7 mouse cellular contexts compared by ENCODE assay signal in the genomic region with DNA sequence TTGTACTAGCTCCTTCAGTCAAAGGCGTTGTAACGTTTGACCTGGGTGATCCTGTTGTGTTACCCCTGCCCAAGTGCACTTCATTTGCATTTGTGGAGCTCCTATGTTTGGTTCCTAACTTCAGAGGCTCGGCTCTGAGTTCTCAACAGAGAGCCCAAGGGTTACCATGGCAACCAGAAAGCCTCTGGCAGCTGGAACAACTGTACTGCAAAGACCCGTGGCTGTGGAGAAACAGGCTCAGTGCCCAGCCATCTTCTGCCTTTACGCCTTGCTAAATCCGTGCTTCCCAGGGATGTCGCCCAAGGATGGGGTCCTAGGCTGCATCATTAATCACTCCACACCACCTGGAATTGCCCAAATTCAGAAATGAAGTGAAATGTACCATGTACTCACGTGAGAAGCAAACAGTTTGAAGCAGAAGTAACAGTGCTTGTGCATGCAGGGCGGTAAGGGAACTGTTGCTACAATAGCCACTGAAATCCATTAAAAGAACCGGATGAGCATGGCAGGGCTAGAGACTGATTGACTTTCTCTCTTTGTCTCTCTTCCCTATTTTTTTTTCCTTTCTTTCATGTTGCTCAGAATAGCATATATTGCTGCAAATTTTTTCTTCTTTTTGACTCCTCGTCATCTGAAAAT. TPM values are rescaled to one million over a fixed set of nuclear protein-coding genes. Genes with fewer than 3 reads are reported as not detected.
DNase-seq lines count a peak whose midpoint lies in the region; ATAC-seq and TF ChIP-seq lines count a peak whose summit lies in the region.

No protein-coding gene starts in this region.

- DNase-seq in lung, postnatal 0 days (ENCODE audit: low spot score), result peak; percentile 11
- no peak for DNase-seq in lung, postnatal 25 days (ENCODE audit: low spot score)
- peak; percentile 90 for DNase-seq in embryonic facial prominence, embryonic 14.5 days (ENCODE audit: low spot score)
- peak; percentile 81 for DNase-seq in midbrain, embryonic 10.5 days (ENCODE audit: low spot score)
- peak; percentile 14 for DNase-seq in stomach, postnatal 0 days (ENCODE audit: low spot score)
- DNase-seq in c-Kit-positive CD71-positive TER-119-positive erythroid progenitor cells, embryonic 14.5 days (ENCODE audit: low spot score), result no peak

- H3K4me3 ChIP-seq in lung, postnatal 0 days (ENCODE audit: low read depth, low read length), result no peak overlapping the region
- peak overlapping the region; percentile 21 for H3K4me3 ChIP-seq in embryonic facial prominence, embryonic 14.5 days (ENCODE audit: low read depth, low read length)
- H3K4me3 ChIP-seq in intestine, embryonic 16.5 days (ENCODE audit: low read length), result peak overlapping the region; percentile 19; the same call in 1 of the 2 replicates
- peak overlapping the region; percentile 59 for H3K4me3 ChIP-seq in midbrain, embryonic 10.5 days
- H3K4me3 ChIP-seq in stomach, postnatal 0 days (ENCODE audit: low read depth, low read length), result no peak overlapping the region

- H3K4me1 ChIP-seq in lung, postnatal 0 days (ENCODE audit: insufficient read depth, low read depth, low read length), result no peaks in the 10 kb centered on the region
- 0 out of 2 replicates have a peak, but pooled peaks cover 4% of the 10 kb centered on the region for H3K4me1 ChIP-seq in embryonic facial prominence, embryonic 14.5 days (ENCODE audit: control insufficient read depth, insufficient read depth, low read length)
- H3K4me1 ChIP-seq in intestine, embryonic 16.5 days (ENCODE audit: control insufficient read depth, insufficient read depth, low read length), result no peaks in the 10 kb centered on the region
- H3K4me1 ChIP-seq in midbrain, embryonic 10.5 days, result peaks cover 15% of the 10 kb centered on the region
- H3K4me1 ChIP-seq in stomach, postnatal 0 days (replicated peaks; ENCODE audit: control insufficient read depth, insufficient read depth), result no peaks in the 10 kb centered on the region

- no peak overlapping the region for H3K27ac ChIP-seq in lung, postnatal 0 days (ENCODE audit: low read length)
- H3K27ac ChIP-seq in embryonic facial prominence, embryonic 14.5 days (replicated peaks; ENCODE audit: low read depth, low read length), result no peak overlapping the region
- H3K27ac ChIP-seq in intestine, embryonic 16.5 days (ENCODE audit: low read length), result no peak overlapping the region
- peak overlapping the region; percentile 46 for H3K27ac ChIP-seq in midbrain, embryonic 10.5 days (replicated peaks)
- no peak overlapping the region for H3K27ac ChIP-seq in stomach, postnatal 0 days (replicated peaks)

- H3K4me2 ChIP-seq in lung, postnatal 0 days (replicated peaks; ENCODE audit: low read depth, low read length), result no peak overlapping the region
- H3K4me2 ChIP-seq in embryonic facial prominence, embryonic 14.5 days (ENCODE audit: low read depth, low read length), result peak overlapping the region; percentile 61
- peak overlapping the region; percentile 45 for H3K4me2 ChIP-seq in intestine, embryonic 16.5 days (ENCODE audit: low read depth, low read length)
- H3K4me2 ChIP-seq in stomach, postnatal 0 days (replicated peaks; ENCODE audit: low read depth), result peak overlapping the region; percentile 44

- no peaks in the 10 kb centered on the region for H3K9me3 ChIP-seq in lung, postnatal 0 days (ENCODE audit: low read length)
- no peaks in the 10 kb centered on the region for H3K9me3 ChIP-seq in embryonic facial prominence, embryonic 14.5 days (ENCODE audit: control insufficient read depth, low read length)
- H3K9me3 ChIP-seq in intestine, embryonic 16.5 days (ENCODE audit: control insufficient read depth, low read length), result no peaks in the 10 kb centered on the region
- H3K9me3 ChIP-seq in midbrain, embryonic 10.5 days (replicated peaks), result no peaks in the 10 kb centered on the region
- H3K9me3 ChIP-seq in stomach, postnatal 0 days (ENCODE audit: control insufficient read depth, low read length), result no peaks in the 10 kb centered on the region

- 17% methylated on average over 11 of the region's 11 CpGs for WGBS in lung, postnatal 0 days
- WGBS in embryonic facial prominence, embryonic 14.5 days, result 11% methylated on average over 11 of the region's 11 CpGs
- 14% methylated on average over 11 of the region's 11 CpGs for WGBS in intestine, embryonic 16.5 days
- 8% methylated on average over 11 of the region's 11 CpGs for WGBS in midbrain, embryonic 10.5 days
- 18% methylated on average over 11 of the region's 11 CpGs for WGBS in stomach, postnatal 0 days

- no peak for TF ChIP-seq CTCF in lung, postnatal 0 days (IDR thresholded peaks at IDR 0.05)
- TF ChIP-seq CTCF in stomach, postnatal 0 days (IDR thresholded peaks at IDR 0.05; ENCODE audit: low read depth), result no peak

- no peak for ATAC-seq in lung, postnatal 0 days
- peak; percentile 90 for ATAC-seq in embryonic facial prominence, embryonic 14.5 days (ENCODE audit: low read depth)
- peak; percentile 70 for ATAC-seq in intestine, embryonic 16.5 days
- no peak for ATAC-seq in stomach, postnatal 0 days (ENCODE audit: low FRiP score, low TSS enrichment)

- TF ChIP-seq EP300 in lung, postnatal 0 days (IDR thresholded peaks at IDR 0.05), result no peak
- TF ChIP-seq EP300 in stomach, postnatal 0 days (optimal IDR thresholded peaks at IDR 0.05), result no peak

- H3K27me3 ChIP-seq in lung, postnatal 0 days (replicated peaks; ENCODE audit: insufficient read depth, low read length), result no peaks in the 10 kb centered on the region
- 0 out of 2 replicates have a peak, but pooled peaks cover 2% of the 10 kb centered on the region for H3K27me3 ChIP-seq in embryonic facial prominence, embryonic 14.5 days (replicated peaks; ENCODE audit: control insufficient read depth, insufficient read depth, low read length)
- no peaks in the 10 kb centered on the region for H3K27me3 ChIP-seq in intestine, embryonic 16.5 days (replicated peaks; ENCODE audit: control insufficient read depth, insufficient read depth, low read length)
- H3K27me3 ChIP-seq in midbrain, embryonic 10.5 days (ENCODE audit: low read depth, poor library complexity, severe bottlenecking), result no peaks in the 10 kb centered on the region
- H3K27me3 ChIP-seq in stomach, postnatal 0 days (ENCODE audit: control insufficient read depth, insufficient read depth, low read length), result no peaks in the 10 kb centered on the region

- no peak overlapping the region for H3K9ac ChIP-seq in lung, postnatal 0 days (replicated peaks; ENCODE audit: low read depth)
- no peak overlapping the region for H3K9ac ChIP-seq in embryonic facial prominence, embryonic 14.5 days (ENCODE audit: low read depth, low read length)
- H3K9ac ChIP-seq in intestine, embryonic 16.5 days (ENCODE audit: low read depth, low read length), result no peak overlapping the region
- H3K9ac ChIP-seq in stomach, postnatal 0 days (ENCODE audit: low read length), result no peak overlapping the region

- no peaks in the 10 kb centered on the region for H3K36me3 ChIP-seq in lung, postnatal 0 days (ENCODE audit: insufficient read depth, low read length)
- H3K36me3 ChIP-seq in embryonic facial prominence, embryonic 14.5 days (ENCODE audit: control insufficient read depth, insufficient read depth, low read length), result no peaks in the 10 kb centered on the region
- H3K36me3 ChIP-seq in intestine, embryonic 16.5 days (ENCODE audit: control insufficient read depth, insufficient read depth, low read length), result no peaks in the 10 kb centered on the region
- H3K36me3 ChIP-seq in midbrain, embryonic 10.5 days, result no peaks in the 10 kb centered on the region
- H3K36me3 ChIP-seq in stomach, postnatal 0 days (ENCODE audit: control insufficient read depth, insufficient read depth, low read length), result no peaks in the 10 kb centered on the region

RNA-seq across cellular contexts. Expression of a gene that starts 0.8 kb away (rescaled TPM):
- polyA plus RNA-seq in lung, postnatal 0 days (2015; fragmentation: Nextera tagmentation; extraction: Ambion mirVana), result 0.04 TPM in 1 of 2 replicates, not detected in the other
- polyA plus RNA-seq in embryonic facial prominence, embryonic 14.5 days (2014; fragmentation: Nextera tagmentation; extraction: Ambion mirVana), result 0.15 and 0.28 TPM in 2 replicates
- polyA plus RNA-seq in intestine, embryonic 16.5 days (2015; fragmentation: Nextera tagmentation; extraction: Ambion mirVana), result 0.04 and 0.05 TPM in 2 replicates
- polyA plus RNA-seq in midbrain, embryonic 10.5 days (2016; fragmentation: Nextera tagmentation; extraction: Ambion mirVana), result 0.97 and 1.2 TPM in 2 replicates
- polyA plus RNA-seq in stomach, postnatal 0 days (2015; fragmentation: Nextera tagmentation; extraction: Ambion mirVana), result not detected in 2 replicates

Comparison
In these comparisons a context has a peak if more than half of its experiments do, and no peak if none do; other contexts are left out.
1. DNase-seq: peak in lung, postnatal 0 days (single experiment), embryonic facial prominence, embryonic 14.5 days (single experiment), midbrain, embryonic 10.5 days (single experiment) and stomach, postnatal 0 days (single experiment); none in lung, postnatal 25 days (single experiment) and c-Kit-positive CD71-positive TER-119-positive erythroid progenitor cells, embryonic 14.5 days (single experiment).
2. ATAC-seq: peak in embryonic facial prominence, embryonic 14.5 days (single experiment) and intestine, embryonic 16.5 days (single experiment); none in lung, postnatal 0 days (single experiment) and stomach, postnatal 0 days (single experiment).
3. H3K4me3 ChIP-seq: peak in embryonic facial prominence, embryonic 14.5 days (single experiment), intestine, embryonic 16.5 days (single experiment) and midbrain, embryonic 10.5 days (single experiment); none in lung, postnatal 0 days (single experiment) and stomach, postnatal 0 days (single experiment).